Mouse (Mus musculus) cerebellum, adult 2 months (tissue): ENCODE measurements at regions not wholly inside any gene's neighbourhood (a gene's known extent, or its start where the extent isn't known, plus 50 kb on each side); places are given as distances from the start of the nearest gene placed in this dataset.

Experiments used
- CTCF ChIP-seq: fragments of 200-500 bp; IDR thresholded peaks from 2 replicates; pipeline ENCODE4 v1.5.1; 2011; ENCODE audit warnings: low read depth, mild to moderate bottlenecking, control low read depth, low read length, moderate library complexity, borderline replicate concordance; ENCODE audit not compliant: insufficient read depth
- POLR2A ChIP-seq: fragments of 200-500 bp; IDR thresholded peaks from 2 replicates; pipeline ENCODE4 v1.6.1; 2011; ENCODE audit warnings: low read length, control low read depth, borderline replicate concordance; ENCODE audit not compliant: insufficient read depth

DNA sequence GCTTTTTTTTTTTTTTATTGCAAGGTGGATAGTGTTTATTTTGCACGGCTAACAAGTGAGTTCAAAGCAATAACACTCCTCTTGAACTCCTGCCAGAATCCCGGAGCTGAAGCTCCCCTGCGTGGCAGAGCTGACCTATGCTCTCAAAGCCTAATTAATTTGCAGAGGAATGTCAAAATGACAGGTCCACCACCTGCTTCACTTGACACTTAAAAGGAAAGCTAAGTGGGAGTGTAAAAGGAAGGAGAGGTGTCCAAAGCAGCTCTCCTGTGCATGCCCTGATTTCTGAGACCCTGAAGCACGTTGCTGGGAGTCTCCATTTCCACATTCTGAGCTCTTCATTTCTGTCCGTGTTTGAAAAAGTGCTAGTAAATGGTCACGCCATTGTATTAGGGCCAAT lies 80.8 kb downstream of the Spry2 start:
- TF ChIP-seq CTCF (no peak), POLR2A (no peak)
